Mouse (Mus musculus): ENCODE measurements around the gene Preb. TPM values are rescaled to one million over a fixed set of nuclear protein-coding genes. Genes with fewer than 3 reads are reported as not detected.

Preb gene
- polyA plus RNA-seq, 1 experiment: 140 TPM

GRCm38 (mm10) chr5:30957891-30958290 is 2.3 kb downstream of the Preb start:
- Histone ChIP-seq H3K27ac (ENCODE audit: insufficient read depth, low read depth, low read length) (no peak overlapping the region), H3K4me3 (ENCODE audit: insufficient read depth, low read length) (no peak overlapping the region; the same call in 1 of the 2 replicates), H3K4me1 (ENCODE audit: control insufficient read depth, insufficient read depth, low read length) (peaks cover 35% of the 10 kb centered on the region)
- no peak for TF ChIP-seq CTCF (IDR thresholded peaks at IDR 0.05; ENCODE audit: low read depth, low read length)
- TF ChIP-seq POLR2A (IDR thresholded peaks at IDR 0.05; ENCODE audit: borderline replicate concordance, low read depth, low read length): no peak

- TF ChIP-seq CTCF (IDR thresholded peaks at IDR 0.05; ENCODE audit: low read depth, low read length): no peak
- no peak for TF ChIP-seq POLR2A (IDR thresholded peaks at IDR 0.05; ENCODE audit: borderline replicate concordance, low read depth, low read length)
- peaks cover 20% of the 10 kb centered on the region for H3K4me1 ChIP-seq (ENCODE audit: control insufficient read depth, insufficient read depth, low read length)
- H3K4me3 ChIP-seq (ENCODE audit: insufficient read depth, low read length): no peak overlapping the region
- no peak overlapping the region for H3K27ac ChIP-seq (ENCODE audit: insufficient read depth, low read depth, low read length)
Observed at GRCm38 (mm10) chr5:30955751-30956150, 4.4 kb downstream of the Preb start.

- H3K4me1 ChIP-seq (ENCODE audit: control insufficient read depth, insufficient read depth, low read length): peaks cover 23% of the 10 kb centered on the region
- H3K4me3 ChIP-seq (ENCODE audit: insufficient read depth, low read length): no peak overlapping the region
- TF ChIP-seq POLR2A (IDR thresholded peaks at IDR 0.05; ENCODE audit: borderline replicate concordance, low read depth, low read length): no peak
- no peak for TF ChIP-seq CTCF (IDR thresholded peaks at IDR 0.05; ENCODE audit: low read depth, low read length)
- H3K27ac ChIP-seq (ENCODE audit: insufficient read depth, low read depth, low read length): no peak overlapping the region
Observed at GRCm38 (mm10) chr5:30954556-30954955, 5.6 kb downstream of the Preb start.

- H3K4me3 ChIP-seq (ENCODE audit: insufficient read depth, low read length): no peak overlapping the region
- no peak overlapping the region for H3K27ac ChIP-seq (ENCODE audit: insufficient read depth, low read depth, low read length)
- TF ChIP-seq CTCF (IDR thresholded peaks at IDR 0.05; ENCODE audit: low read depth, low read length): no peak
- TF ChIP-seq POLR2A (IDR thresholded peaks at IDR 0.05; ENCODE audit: borderline replicate concordance, low read depth, low read length): no peak
- peaks cover 27% of the 10 kb centered on the region for H3K4me1 ChIP-seq (ENCODE audit: control insufficient read depth, insufficient read depth, low read length)
Observed at GRCm38 (mm10) chr5:30954065-30954464, 6.1 kb downstream of the Preb start.

GRCm38 (mm10) chr5:30952551-30952950 is 7.6 kb downstream of the Preb start:
- peaks cover 13% of the 10 kb centered on the region for H3K4me1 ChIP-seq (ENCODE audit: control insufficient read depth, insufficient read depth, low read length)
- no peak overlapping the region for H3K4me3 ChIP-seq (ENCODE audit: insufficient read depth, low read length)
- no peak overlapping the region for H3K27ac ChIP-seq (ENCODE audit: insufficient read depth, low read depth, low read length)
- TF ChIP-seq POLR2A (IDR thresholded peaks at IDR 0.05; ENCODE audit: borderline replicate concordance, low read depth, low read length): no peak
- no peak for TF ChIP-seq CTCF (IDR thresholded peaks at IDR 0.05; ENCODE audit: low read depth, low read length)

GRCm38 (mm10) chr5:30951706-30952105 is 8.5 kb downstream of the Preb start:
- Histone ChIP-seq H3K27ac (ENCODE audit: insufficient read depth, low read depth, low read length) (no peak overlapping the region), H3K4me1 (ENCODE audit: control insufficient read depth, insufficient read depth, low read length) (peaks cover 13% of the 10 kb centered on the region), H3K4me3 (ENCODE audit: insufficient read depth, low read length) (no peak overlapping the region)
- TF ChIP-seq CTCF (IDR thresholded peaks at IDR 0.05; ENCODE audit: low read depth, low read length) (no peak), POLR2A (IDR thresholded peaks at IDR 0.05; ENCODE audit: borderline replicate concordance, low read depth, low read length) (no peak)

- TF ChIP-seq CTCF (IDR thresholded peaks at IDR 0.05; ENCODE audit: low read depth, low read length) (no peak), POLR2A (IDR thresholded peaks at IDR 0.05; ENCODE audit: borderline replicate concordance, low read depth, low read length) (no peak)
- Histone ChIP-seq H3K4me3 (ENCODE audit: insufficient read depth, low read length) (no peak overlapping the region), H3K4me1 (ENCODE audit: control insufficient read depth, insufficient read depth, low read length) (peaks cover 13% of the 10 kb centered on the region), H3K27ac (ENCODE audit: insufficient read depth, low read depth, low read length) (no peak overlapping the region)
Observed at GRCm38 (mm10) chr5:30950922-30951321, 9.2 kb downstream of the Preb start.

GRCm38 (mm10) chr5:30950451-30950850 is 9.7 kb downstream of the Preb start:
- Histone ChIP-seq H3K4me3 (ENCODE audit: insufficient read depth, low read length) (peak overlapping the region; percentile 80), H3K4me1 (ENCODE audit: control insufficient read depth, insufficient read depth, low read length) (peaks cover 13% of the 10 kb centered on the region), H3K27ac (ENCODE audit: insufficient read depth, low read depth, low read length) (peak overlapping the region; percentile 42; the same call in 1 of the 2 replicates)
- TF ChIP-seq POLR2A (IDR thresholded peaks at IDR 0.05; ENCODE audit: borderline replicate concordance, low read depth, low read length) (no peak), CTCF (IDR thresholded peaks at IDR 0.05; ENCODE audit: low read depth, low read length) (no peak)

GRCm38 (mm10) chr5:30949654-30950326 is 10.4 kb downstream of the Preb start:
- TF ChIP-seq CTCF (IDR thresholded peaks at IDR 0.05; ENCODE audit: low read depth, low read length) (no peak), POLR2A (IDR thresholded peaks at IDR 0.05; ENCODE audit: borderline replicate concordance, low read depth, low read length) (no peak)
- peaks cover 13% of the 10 kb centered on the region for H3K4me1 ChIP-seq (ENCODE audit: control insufficient read depth, insufficient read depth, low read length)
- H3K4me3 ChIP-seq (ENCODE audit: insufficient read depth, low read length): peak overlapping the region; percentile 80
- peak overlapping the region; percentile 72 for H3K27ac ChIP-seq (ENCODE audit: insufficient read depth, low read depth, low read length)

GRCm38 (mm10) chr5:30948620-30949019 is 11.5 kb downstream of the Preb start:
- Histone ChIP-seq H3K4me3 (ENCODE audit: insufficient read depth, low read length) (no peak overlapping the region), H3K4me1 (ENCODE audit: control insufficient read depth, insufficient read depth, low read length) (peaks cover 13% of the 10 kb centered on the region), H3K27ac (ENCODE audit: insufficient read depth, low read depth, low read length) (no peak overlapping the region)
- no peak for TF ChIP-seq POLR2A (IDR thresholded peaks at IDR 0.05; ENCODE audit: borderline replicate concordance, low read depth, low read length)
- TF ChIP-seq CTCF (IDR thresholded peaks at IDR 0.05; ENCODE audit: low read depth, low read length): no peak

Measured in bone marrow macrophage, adult 2 months (primary cell).